Mouse (Mus musculus) lung, embryonic 15.5 days (tissue): ENCODE measurements around the gene Actg1. TPM values are rescaled to one million over a fixed set of nuclear protein-coding genes. Genes with fewer than 3 reads are reported as not detected.

Experiments
- ATAC-seq: fragments of 200-750 bp; cut with Nextera tagmentation; 2 replicates; pipeline ENCODE4 v1.8.0; 2017; ENCODE audit warnings: moderate number of reproducible peaks, borderline replicate concordance; ENCODE audit not compliant: low FRiP score, low TSS enrichment; ENCODE audit errors: extremely low read depth
- H3K27ac ChIP-seq: fragments of 300-500 bp; sonication (generic); 2 replicates; pipeline ENCODE4 v1.5.1; 2015; ENCODE audit warnings: moderate library complexity, mild to moderate bottlenecking, inconsistent platforms
- H3K27me3 ChIP-seq: fragments of 300-500 bp; sonication (generic); 2 replicates; pipeline ENCODE4 v1.6.1; 2015; ENCODE audit warnings: inconsistent platforms
- H3K36me3 ChIP-seq: fragments of 300-500 bp; sonication (generic); 2 replicates; pipeline ENCODE4 v1.6.1; 2015; ENCODE audit warnings: inconsistent platforms
- H3K4me1 ChIP-seq: fragments of 300-500 bp; sonication (generic); 2 replicates; pipeline ENCODE4 v1.6.1; 2015; ENCODE audit warnings: inconsistent platforms
- H3K4me2 ChIP-seq: fragments of 300-500 bp; sonication (generic); 2 replicates; pipeline ENCODE4 v1.6.1; 2015; ENCODE audit warnings: inconsistent platforms, mild to moderate bottlenecking, moderate library complexity
- H3K4me3 ChIP-seq: fragments of 300-500 bp; sonication (generic); 2 replicates; pipeline ENCODE4 v1.5.1; 2015; ENCODE audit warnings: mild to moderate bottlenecking, inconsistent platforms
- H3K9ac ChIP-seq: fragments of 300-500 bp; sonication (generic); 2 replicates; pipeline ENCODE4 v1.6.1; 2015; ENCODE audit warnings: inconsistent platforms
- H3K9me3 ChIP-seq: fragments of 300-500 bp; sonication (generic); 2 replicates; pipeline ENCODE4 v1.6.1; 2016; ENCODE audit warnings: inconsistent platforms
- WGBS: fragments of 180-500 bp; shearing (Covaris S2); methylation state at CpG from one replicate; pipeline ENCODE4 v1.1.7; 2015; 5-methylcytosine and 5-hydroxymethylcytosine counted together
- polyA plus RNA-seq: library from polyadenylated mRNA; unstranded; fragments of >200 nt; fragmentation: Nextera tagmentation; extraction: Ambion mirVana; gene quantifications from 2 replicates; pipeline ENCODE4 v1.2.1, GENCODE M21; 2015

Gene Actg1
- polyA plus RNA-seq, 1 experiment from 2014 or later: 2,638 TPM

DNA sequence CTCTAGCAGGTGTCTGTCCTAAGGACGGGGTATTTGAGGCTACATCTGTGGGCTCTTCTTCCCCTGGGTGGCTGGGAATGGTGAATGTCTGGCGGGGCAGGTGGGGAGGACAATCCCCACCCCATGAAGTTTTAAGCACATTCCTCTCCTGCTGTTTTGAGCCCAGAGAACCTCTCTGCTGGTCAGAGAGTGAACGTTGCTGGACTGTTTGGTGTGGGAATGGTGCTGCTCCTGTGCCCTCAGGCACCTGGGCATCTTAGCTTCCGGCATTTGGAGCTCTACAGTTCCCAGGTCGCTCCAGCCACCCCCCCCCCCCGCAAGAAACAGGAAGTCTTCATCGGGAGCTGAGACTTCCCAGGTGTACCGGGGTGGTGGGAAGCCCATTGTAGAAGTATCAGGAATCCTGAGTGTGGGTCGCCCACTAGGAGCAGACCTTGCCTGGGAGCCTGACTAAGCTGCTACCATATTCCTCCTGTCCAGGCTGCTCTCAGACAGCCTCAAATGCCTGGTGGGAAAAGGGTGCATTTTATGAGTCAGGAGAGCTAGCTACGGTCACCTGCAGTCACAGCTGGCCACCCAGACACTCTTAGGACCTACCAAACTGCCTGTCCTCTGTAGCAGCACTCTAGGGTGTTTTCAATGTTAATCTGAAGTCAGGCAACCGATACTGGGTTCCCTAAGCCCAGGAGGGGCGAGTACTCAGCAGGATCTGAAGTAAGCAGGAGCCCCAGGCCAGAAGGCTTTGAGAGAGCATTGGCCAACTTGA, 41.8 kb downstream of the Actg1 start:
- Histone ChIP-seq H3K4me3 (no peak overlapping the region), H3K4me1 (peaks cover 53% of the 10 kb centered on the region), H3K27ac (peak overlapping the region; percentile 88), H3K27me3 (peaks cover 14% of the 10 kb centered on the region; the same call in 1 of the 2 replicates), H3K36me3 (no peaks in the 10 kb centered on the region), H3K9me3 (no peaks in the 10 kb centered on the region), H3K9ac (peak overlapping the region; percentile 39; the same call in 1 of the 2 replicates), H3K4me2 (peak overlapping the region; percentile 86)
- WGBS: 42% methylated on average over 12 of the region's 12 CpGs
- no peak for ATAC-seq

DNA sequence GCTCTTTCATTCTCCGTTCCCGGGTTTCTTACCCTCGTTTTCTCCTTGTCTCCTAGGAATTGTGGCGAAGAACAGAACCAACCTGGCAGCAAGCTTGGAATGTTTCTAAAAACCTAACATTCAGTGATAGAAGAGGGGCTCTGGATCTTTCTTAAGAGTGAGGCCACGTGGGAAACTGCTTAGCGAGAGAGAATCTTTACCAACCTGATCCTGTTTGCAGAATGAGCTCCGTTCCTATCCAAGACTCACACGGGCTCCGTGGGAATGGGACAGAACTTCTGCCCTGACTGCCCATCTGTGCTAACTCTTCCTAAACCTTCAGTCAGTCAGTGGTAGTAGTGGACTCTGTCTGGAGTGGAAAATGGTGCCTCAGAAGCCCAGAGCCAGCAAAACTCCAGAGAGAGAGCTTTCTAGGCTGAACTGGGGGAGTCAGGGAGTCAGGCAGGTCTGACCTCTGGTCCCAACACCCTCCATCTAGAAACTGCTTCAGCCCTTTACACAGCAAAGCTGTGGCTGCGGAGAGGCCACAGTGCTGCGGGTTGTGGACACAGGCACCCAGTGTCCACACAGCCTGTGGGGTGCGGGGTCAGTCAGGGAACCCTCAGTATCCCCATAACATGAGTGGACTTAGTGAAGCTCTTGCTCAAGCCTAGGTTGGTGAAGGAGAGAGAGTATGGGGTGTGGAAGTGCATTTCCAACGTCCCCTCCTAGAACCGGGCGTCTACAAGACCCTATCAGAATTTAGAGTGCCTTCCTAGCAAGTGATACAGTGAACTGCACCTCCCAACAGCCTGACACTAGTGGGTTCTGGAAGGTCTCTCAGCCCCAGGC, 42.6 kb downstream of the Actg1 start:
- Histone ChIP-seq H3K27ac (peak overlapping the region; percentile 88), H3K4me1 (peaks cover 47% of the 10 kb centered on the region), H3K4me3 (peak overlapping the region; percentile 47), H3K4me2 (peak overlapping the region; percentile 86), H3K9ac (peak overlapping the region; percentile 39), H3K9me3 (no peaks in the 10 kb centered on the region), H3K36me3 (no peaks in the 10 kb centered on the region), H3K27me3 (peaks cover 14% of the 10 kb centered on the region; the same call in 1 of the 2 replicates)
- no peak for ATAC-seq
- WGBS: 19% methylated on average over 15 of the region's 15 CpGs

DNA sequence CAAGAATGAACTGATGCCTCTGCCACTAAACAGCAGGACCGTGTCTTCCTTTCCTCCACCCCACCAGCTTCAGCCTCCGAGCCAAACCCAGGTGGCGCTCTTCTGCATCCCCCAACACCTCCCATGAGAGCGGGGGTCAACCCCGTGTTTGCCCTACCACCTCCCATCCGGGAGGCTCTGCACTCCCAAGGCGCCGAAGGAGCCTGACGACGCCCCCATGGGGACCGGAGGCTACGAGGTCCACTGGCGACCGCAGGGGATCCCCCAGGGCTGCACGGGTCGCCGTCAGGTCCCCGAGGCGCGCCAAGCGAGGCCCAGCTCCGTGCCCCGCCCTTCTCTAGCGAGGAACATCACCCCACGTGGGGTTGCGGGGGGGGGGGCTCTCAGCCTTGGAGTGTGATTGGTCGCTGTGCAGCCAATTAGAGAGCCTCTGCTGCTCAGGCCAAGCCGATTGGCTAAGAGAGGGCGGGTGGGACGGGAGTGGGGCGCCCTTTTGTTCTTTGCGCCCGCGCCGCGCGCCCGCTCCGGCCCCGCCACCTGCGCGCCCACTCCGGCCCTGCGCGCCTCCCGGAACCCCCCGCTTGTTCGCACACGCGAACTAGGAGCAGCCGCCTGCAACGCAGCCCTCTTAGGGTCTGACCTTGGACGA, 43.3 kb downstream of the Actg1 start:
- H3K4me1 ChIP-seq: peaks cover 42% of the 10 kb centered on the region
- ATAC-seq: peak; percentile 94
- no peaks in the 10 kb centered on the region for H3K36me3 ChIP-seq
- H3K9ac ChIP-seq: peak overlapping the region; percentile 42
- H3K4me2 ChIP-seq: peak overlapping the region; percentile 86
- H3K27me3 ChIP-seq: peaks cover 14% of the 10 kb centered on the region; the same call in 1 of the 2 replicates
- H3K4me3 ChIP-seq: peak overlapping the region; percentile 47
- no peaks in the 10 kb centered on the region for H3K9me3 ChIP-seq
- WGBS: 1% methylated on average over 51 of the region's 53 CpGs
- H3K27ac ChIP-seq: peak overlapping the region; percentile 88

DNA sequence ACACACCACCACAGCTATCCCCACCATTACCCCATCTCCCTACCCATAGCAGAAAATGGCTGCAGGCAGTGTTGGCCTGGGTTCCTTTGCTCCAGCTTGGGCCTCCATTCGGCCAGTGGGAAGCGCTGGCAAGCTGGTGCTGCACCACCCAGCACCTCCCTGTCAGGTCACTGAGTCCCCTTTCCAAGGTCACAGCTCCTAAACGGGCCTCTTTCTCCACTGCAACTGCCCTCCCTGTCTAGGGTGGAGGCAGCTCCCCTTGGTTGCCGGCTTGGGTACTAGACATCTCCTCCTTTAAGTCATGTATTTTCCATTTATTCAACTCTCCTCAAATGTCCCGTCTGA, 44.0 kb downstream of the Actg1 start:
- WGBS: 31% methylated on average over 5 of the region's 5 CpGs
- Histone ChIP-seq H3K9ac (no peak overlapping the region; the same call in 1 of the 2 replicates), H3K4me2 (peak overlapping the region; percentile 86), H3K4me1 (peaks cover 42% of the 10 kb centered on the region), H3K27me3 (peaks cover 14% of the 10 kb centered on the region; the same call in 1 of the 2 replicates), H3K4me3 (no peak overlapping the region), H3K36me3 (no peaks in the 10 kb centered on the region), H3K9me3 (no peaks in the 10 kb centered on the region), H3K27ac (peak overlapping the region; percentile 69; the same call in 1 of the 2 replicates)
- ATAC-seq: no peak

DNA sequence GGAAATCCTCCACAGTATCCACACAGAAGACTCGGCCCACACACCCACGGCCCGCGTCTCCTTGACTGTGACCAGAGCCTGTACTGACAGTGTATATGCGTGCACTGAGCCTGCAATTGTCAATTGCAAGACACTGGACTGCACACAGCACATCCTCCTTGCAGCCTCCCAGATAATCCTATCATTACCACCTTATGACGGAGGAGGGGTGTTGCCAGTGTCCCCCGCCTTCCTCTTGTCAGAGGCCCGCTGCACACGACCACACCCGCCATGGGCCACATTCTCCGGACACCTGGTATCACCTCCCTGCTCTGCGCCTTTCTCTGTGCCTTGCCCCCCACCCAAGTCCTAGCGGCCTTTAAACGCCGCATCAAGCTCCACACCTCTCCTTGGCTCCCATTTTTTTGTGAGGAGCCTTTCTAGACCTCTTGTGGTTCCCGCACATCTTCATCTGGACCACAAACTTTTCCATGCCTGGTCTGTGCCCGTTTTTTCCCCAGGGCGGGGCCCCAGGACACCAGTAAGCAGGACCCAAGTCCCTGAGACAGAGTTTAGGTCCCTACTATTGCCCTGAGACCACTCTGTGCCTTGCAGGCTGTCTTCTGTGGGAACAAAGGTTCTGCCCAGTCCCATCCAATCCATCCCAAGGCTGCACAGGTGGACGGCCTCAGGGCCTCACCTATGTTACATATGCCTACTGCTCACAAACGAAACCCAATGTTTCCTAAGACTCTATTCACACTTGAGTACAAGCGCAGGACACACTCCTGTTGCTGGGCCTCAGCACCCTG, 44.6 kb downstream of the Actg1 start:
- 86% methylated on average over 21 of the region's 21 CpGs for WGBS
- H3K9ac ChIP-seq: no peak overlapping the region

DNA sequence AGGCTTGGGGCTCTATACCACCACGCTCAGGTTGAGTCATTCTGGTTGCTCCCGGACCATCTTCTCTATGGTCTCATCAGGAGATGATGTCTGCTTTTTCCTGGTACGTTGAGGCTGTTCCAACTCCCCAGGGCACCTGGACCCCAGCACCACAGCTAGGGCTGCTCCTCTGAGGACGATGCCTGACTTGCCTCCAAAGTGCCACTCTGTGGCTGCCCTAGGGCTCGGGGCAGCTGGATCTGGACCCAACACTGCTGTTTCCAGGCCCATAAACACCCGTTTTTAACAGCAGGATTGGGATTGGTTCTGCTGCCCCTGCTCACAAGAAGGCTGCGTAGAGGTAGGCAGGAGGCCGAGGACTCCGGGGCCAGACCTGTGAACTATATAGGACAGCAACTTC, 45.2 kb downstream of the Actg1 start:
- H3K27ac ChIP-seq: no peak overlapping the region
- H3K9me3 ChIP-seq: no peaks in the 10 kb centered on the region
- H3K9ac ChIP-seq: no peak overlapping the region
- no peaks in the 10 kb centered on the region for H3K36me3 ChIP-seq
- WGBS: 85% methylated on average over 9 of the region's 9 CpGs
- no peak for ATAC-seq
- no peak overlapping the region for H3K4me2 ChIP-seq
- no peak overlapping the region for H3K4me3 ChIP-seq
- H3K27me3 ChIP-seq: peaks cover 14% of the 10 kb centered on the region; the same call in 1 of the 2 replicates
- H3K4me1 ChIP-seq: peaks cover 38% of the 10 kb centered on the region

More for the DNA sequence above, 44.6 kb downstream of the Actg1 start:
- no peak overlapping the region for H3K4me2 ChIP-seq
- no peak overlapping the region for H3K4me3 ChIP-seq
- ATAC-seq: no peak
- H3K27me3 ChIP-seq: peaks cover 14% of the 10 kb centered on the region; the same call in 1 of the 2 replicates
- no peak overlapping the region; the same call in 1 of the 2 replicates for H3K27ac ChIP-seq
- H3K36me3 ChIP-seq: no peaks in the 10 kb centered on the region
- H3K4me1 ChIP-seq: peaks cover 42% of the 10 kb centered on the region
- H3K9me3 ChIP-seq: no peaks in the 10 kb centered on the region

DNA sequence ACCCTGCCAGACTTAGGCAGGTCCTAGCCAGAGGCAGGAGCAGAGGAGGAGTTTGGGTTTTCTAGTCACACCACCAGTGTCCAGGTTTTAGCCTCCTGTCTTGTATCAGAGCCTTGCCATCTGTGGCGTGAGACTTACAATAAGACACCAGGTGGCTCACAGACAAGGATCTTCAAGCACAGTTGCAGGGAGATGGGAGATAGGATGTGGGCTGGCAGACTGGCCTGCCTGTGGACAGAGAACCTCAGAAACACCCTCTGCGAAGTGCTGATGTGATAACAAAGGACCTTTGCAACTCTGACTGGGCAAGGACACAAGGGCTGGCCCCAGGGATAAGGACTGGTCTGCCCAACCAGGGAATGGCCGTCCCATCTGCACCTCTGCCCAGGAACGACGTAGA, 48.9 kb downstream of the Actg1 start:
- Histone ChIP-seq H3K36me3 (no peaks in the 10 kb centered on the region), H3K4me1 (peaks cover 26% of the 10 kb centered on the region), H3K27ac (no peak overlapping the region), H3K9me3 (no peaks in the 10 kb centered on the region), H3K4me3 (no peak overlapping the region), H3K9ac (no peak overlapping the region), H3K27me3 (peaks cover 3% of the 10 kb centered on the region; the same call in 1 of the 2 replicates), H3K4me2 (no peak overlapping the region)
- WGBS: 45% methylated on average over 5 of the region's 5 CpGs
- no peak for ATAC-seq

DNA sequence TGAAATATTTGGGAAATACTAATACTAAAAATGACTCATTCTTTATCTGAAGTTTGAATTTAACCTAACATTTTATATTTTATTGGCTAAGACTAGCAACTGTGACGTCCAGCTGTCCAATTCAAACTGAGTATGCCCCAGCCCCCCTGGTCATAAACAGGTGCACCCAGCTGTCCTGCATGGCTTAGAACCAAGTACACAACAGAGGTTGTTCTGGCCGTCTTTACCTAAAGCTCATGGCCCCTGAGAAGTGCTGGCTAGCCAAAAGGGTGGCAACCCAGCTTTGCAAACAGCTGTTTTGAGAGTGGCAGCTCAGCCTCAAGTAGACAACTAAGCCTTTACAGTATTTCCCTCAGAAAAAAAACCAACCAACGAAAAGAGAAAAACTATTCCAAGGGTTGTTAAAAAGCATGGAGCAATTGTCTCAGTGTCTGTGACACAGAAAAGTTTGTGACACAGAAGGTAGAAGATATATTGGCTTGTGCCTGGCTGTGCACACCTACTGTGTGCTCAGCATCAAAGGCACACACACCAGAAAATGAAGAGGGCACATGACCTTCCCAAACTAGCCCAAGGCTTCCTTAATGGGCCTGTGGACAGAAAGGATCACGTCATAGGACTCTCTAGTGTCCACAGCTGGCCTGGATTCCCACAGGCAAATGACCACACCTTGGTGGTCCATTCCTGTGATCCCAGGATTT, 49.8 kb downstream of the Actg1 start:
- Histone ChIP-seq H3K9me3 (no peaks in the 10 kb centered on the region), H3K4me3 (no peak overlapping the region), H3K9ac (no peak overlapping the region), H3K4me1 (peaks cover 23% of the 10 kb centered on the region), H3K27ac (no peak overlapping the region), H3K36me3 (no peaks in the 10 kb centered on the region), H3K27me3 (peaks cover 3% of the 10 kb centered on the region; the same call in 1 of the 2 replicates), H3K4me2 (no peak overlapping the region)
- no peak for ATAC-seq
- 75% methylated on average over 4 of the region's 4 CpGs for WGBS

DNA sequence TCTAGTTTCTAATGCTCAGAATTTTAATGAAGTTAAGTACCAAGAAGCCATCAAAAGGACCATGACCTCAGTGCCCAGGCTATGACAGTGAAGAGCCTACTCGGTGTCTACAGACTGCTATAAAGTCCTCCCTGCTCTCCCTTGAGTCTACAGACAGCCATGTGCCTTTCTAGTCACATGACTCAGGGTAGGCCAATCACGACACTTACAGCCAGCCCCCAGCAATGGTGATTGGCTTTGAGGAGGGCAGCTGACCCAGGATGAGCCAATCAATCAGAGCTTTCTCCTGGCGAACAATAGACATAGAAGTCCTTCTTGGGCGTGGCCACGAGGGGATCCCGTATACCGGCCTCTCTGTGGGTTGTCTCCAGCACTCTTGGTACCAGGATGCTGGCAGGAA, 50.6 kb downstream of the Actg1 start:
- Histone ChIP-seq H3K4me1 (peaks cover 32% of the 10 kb centered on the region), H3K4me2 (no peak overlapping the region), H3K27ac (no peak overlapping the region), H3K27me3 (no peaks in the 10 kb centered on the region; the same call in 1 of the 2 replicates), H3K4me3 (no peak overlapping the region), H3K9ac (no peak overlapping the region), H3K36me3 (no peaks in the 10 kb centered on the region), H3K9me3 (no peaks in the 10 kb centered on the region)
- 69% methylated on average over 7 of the region's 7 CpGs for WGBS
- no peak for ATAC-seq

DNA sequence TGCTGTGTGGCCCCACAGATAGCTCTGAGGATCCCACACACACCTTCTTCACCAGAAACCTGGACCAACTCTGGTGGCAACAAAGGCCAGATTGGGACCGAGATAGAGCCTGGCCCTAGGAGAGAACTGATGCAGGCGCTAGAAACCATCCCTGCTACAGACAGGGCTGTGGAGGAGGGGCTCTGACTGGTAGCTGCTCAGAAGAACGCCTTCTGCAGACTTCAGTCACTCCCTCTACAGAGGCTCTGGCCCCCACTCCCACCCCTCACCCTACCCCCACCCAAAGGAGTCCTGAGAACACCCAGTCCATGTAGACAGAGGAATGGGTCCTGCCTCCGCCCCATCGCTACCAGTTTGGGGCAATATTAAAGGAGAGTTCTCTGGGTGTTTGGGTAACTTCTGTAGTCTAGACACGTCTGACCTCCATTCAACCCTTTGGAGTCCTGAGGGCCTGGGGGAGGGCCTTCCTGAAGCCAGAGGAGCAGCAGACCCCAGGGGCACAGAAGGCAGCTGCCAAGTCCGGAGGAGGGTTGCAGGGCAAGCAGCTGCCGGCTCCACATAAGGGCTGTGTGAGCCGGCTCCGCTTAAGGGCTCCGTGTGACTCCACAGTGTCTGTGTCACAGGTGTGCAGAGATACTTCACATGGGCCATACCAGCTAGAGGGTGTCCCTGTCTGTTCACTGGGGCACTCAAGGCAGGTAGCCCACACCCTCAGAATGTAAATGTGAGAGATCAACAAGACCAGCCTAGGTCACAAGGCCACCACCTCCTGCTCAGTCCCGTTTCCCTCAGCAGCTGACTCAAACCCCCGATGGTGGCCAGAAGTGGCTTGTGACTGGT, 51.8 kb downstream of the Actg1 start:
- H3K27ac ChIP-seq: no peak overlapping the region

More for the DNA sequence above, 51.8 kb downstream of the Actg1 start:
- H3K4me3 ChIP-seq: no peak overlapping the region
- no peak overlapping the region for H3K9ac ChIP-seq
- no peaks in the 10 kb centered on the region for H3K9me3 ChIP-seq
- H3K27me3 ChIP-seq: no peaks in the 10 kb centered on the region; the same call in 1 of the 2 replicates
- H3K4me1 ChIP-seq: peaks cover 38% of the 10 kb centered on the region
- peak; percentile 17; the same call in 1 of the 2 replicates for ATAC-seq
- WGBS: 27% methylated on average over 13 of the region's 13 CpGs
- H3K4me2 ChIP-seq: no peak overlapping the region
- H3K36me3 ChIP-seq: no peaks in the 10 kb centered on the region
